Mouse (Mus musculus) E14TG2a.4 (cell line): Measurements from ENCODE around the gene Selenoo.
A peak's percentile ranks its signal among the peaks of the same experiment; 100 is the strongest.

Source experiments
- H3K27me3 ChIP-seq: 2 replicates; pipeline ENCODE4 v1.6.1; 2014; ENCODE audit warnings: low read length, control low read depth; ENCODE audit not compliant: insufficient read depth
- H3K36me3 ChIP-seq: 2 replicates; pipeline ENCODE4 v1.6.1; 2014; ENCODE audit warnings: low read length, control low read depth; ENCODE audit not compliant: insufficient read depth
- H3K4me1 ChIP-seq: replicated peaks from 2 replicates; pipeline ENCODE4 v1.6.1; 2014; ENCODE audit warnings: low read depth, low read length, control low read depth
- H3K4me3 ChIP-seq: replicated peaks from 2 replicates; pipeline ENCODE4 v1.5.1; 2014; ENCODE audit warnings: mild to moderate bottlenecking, low read length
- H3K9me3 ChIP-seq: 2 replicates; pipeline ENCODE4 v1.6.1; 2014; ENCODE audit warnings: low read length, control low read depth
- CTCF ChIP-seq: conservative IDR thresholded peaks from 2 replicates; pipeline ENCODE4 v1.5.1; 2014; ENCODE audit warnings: low read length
- NANOG ChIP-seq: IDR thresholded peaks from 2 replicates; pipeline ENCODE4 v1.6.1; 2014; ENCODE audit warnings: borderline replicate concordance, low read length, mixed read lengths
- POU5F1 ChIP-seq: IDR thresholded peaks from 2 replicates; pipeline ENCODE4 v1.6.1; 2014; ENCODE audit warnings: low read length, borderline replicate concordance

Selenoo gene

DNA sequence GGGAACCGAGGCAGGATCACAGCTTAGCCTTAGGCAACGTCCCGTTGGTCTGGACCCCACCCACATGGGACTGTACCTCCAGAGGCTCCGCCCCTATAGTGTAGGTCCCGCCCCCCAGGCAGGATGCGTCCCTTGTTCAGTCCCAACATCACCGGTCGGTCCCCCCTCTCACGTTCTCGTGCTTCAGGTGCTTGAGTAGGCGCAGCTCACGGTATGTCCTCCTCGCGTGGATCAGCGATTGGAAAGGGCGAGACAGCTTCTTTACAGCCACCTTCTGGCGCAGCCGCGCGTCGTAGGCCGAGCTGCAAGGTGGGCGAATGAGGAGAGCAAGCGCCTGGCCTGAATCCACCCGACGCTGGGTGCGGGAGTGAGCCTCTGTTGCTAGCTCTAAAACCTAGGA lies 57.7 kb downstream of the Selenoo start:
- Histone ChIP-seq H3K4me3 (peak overlapping the region; percentile 71), H3K27me3 (peaks cover 68% of the 10 kb centered on the region), H3K36me3 (peaks cover 35% of the 10 kb centered on the region), H3K4me1 (peaks cover 60% of the 10 kb centered on the region), H3K9me3 (no peaks in the 10 kb centered on the region)
- no peak for TF ChIP-seq CTCF
- TF ChIP-seq POU5F1 = no peak
- no peak for TF ChIP-seq NANOG

DNA sequence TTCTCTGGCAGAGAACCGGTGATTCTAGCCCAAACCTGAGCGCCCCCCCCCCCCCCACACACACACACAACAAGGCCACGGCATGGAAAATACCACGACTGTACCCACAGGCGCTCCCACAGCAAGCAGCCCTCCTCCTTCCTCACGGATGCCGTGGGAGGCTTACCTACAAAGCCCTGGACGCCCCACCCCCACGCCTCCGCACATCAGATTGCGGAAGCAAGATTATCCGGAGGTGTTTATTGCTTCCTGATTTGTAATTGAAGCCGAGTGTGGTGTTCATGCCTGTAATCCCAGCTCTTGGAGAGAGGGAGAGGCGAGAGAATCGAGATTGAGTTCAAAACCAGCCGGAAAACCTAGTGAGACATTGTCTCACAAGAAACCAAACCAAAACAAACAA lies 58.1 kb downstream of the Selenoo start:
- H3K36me3 ChIP-seq = peaks cover 35% of the 10 kb centered on the region
- H3K4me3 ChIP-seq = peak overlapping the region; percentile 71
- TF ChIP-seq POU5F1 = no peak
- H3K4me1 ChIP-seq = peaks cover 61% of the 10 kb centered on the region
- H3K27me3 ChIP-seq = peaks cover 65% of the 10 kb centered on the region
- H3K9me3 ChIP-seq = no peaks in the 10 kb centered on the region

DNA sequence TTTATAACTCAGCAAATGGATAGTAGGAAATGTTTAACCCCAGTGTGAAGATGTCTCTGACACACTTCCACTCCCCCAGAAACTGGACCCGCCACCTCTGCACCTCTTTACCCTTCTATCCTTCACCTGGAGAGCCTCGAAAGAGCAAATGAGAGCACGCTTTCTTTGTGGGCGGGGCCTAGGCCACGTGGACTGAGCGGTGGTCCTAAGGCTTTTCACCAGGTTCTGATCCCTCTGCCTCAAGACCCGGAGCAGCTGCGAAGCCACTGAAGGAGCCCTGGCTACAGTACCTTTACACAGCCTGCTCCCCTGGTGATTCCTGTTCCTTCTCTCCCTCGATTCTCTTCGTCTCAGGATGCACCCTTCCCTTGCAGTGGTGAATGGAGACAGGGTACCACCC lies 58.6 kb downstream of the Selenoo start:
- peak overlapping the region; percentile 84; the same call in 1 of the 2 replicates for H3K4me3 ChIP-seq
- TF ChIP-seq POU5F1 = no peak
- TF ChIP-seq CTCF = no peak
- no peak for TF ChIP-seq NANOG
- peaks cover 61% of the 10 kb centered on the region for H3K27me3 ChIP-seq
- peaks cover 62% of the 10 kb centered on the region for H3K4me1 ChIP-seq
- H3K36me3 ChIP-seq = peaks cover 32% of the 10 kb centered on the region
- no peaks in the 10 kb centered on the region for H3K9me3 ChIP-seq

DNA sequence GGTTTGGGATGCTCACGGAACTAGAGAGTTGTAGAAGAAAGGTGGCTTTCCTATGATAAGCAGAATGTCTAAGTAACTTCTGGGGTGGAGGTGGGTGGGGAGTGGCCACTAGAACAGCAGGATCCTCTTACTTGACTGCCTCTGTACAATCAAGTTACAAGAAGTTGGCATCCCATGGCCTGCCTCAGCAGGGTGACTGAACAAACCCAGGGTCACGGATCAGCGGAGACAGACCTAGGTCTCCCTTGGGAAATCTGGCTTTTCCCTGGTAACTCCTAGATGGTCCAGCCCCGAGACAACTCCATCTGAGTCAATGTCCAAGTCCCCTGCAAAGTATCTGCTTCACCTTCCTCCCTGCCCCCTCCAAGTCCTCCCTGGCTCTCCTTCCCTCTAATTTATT lies 59.0 kb downstream of the Selenoo start:
- TF ChIP-seq NANOG (no peak), POU5F1 (no peak), CTCF (no peak)
- Histone ChIP-seq H3K4me3 (peak overlapping the region; percentile 84; the same call in 1 of the 2 replicates), H3K36me3 (peaks cover 28% of the 10 kb centered on the region), H3K9me3 (no peaks in the 10 kb centered on the region), H3K27me3 (peaks cover 57% of the 10 kb centered on the region), H3K4me1 (peaks cover 66% of the 10 kb centered on the region)

DNA sequence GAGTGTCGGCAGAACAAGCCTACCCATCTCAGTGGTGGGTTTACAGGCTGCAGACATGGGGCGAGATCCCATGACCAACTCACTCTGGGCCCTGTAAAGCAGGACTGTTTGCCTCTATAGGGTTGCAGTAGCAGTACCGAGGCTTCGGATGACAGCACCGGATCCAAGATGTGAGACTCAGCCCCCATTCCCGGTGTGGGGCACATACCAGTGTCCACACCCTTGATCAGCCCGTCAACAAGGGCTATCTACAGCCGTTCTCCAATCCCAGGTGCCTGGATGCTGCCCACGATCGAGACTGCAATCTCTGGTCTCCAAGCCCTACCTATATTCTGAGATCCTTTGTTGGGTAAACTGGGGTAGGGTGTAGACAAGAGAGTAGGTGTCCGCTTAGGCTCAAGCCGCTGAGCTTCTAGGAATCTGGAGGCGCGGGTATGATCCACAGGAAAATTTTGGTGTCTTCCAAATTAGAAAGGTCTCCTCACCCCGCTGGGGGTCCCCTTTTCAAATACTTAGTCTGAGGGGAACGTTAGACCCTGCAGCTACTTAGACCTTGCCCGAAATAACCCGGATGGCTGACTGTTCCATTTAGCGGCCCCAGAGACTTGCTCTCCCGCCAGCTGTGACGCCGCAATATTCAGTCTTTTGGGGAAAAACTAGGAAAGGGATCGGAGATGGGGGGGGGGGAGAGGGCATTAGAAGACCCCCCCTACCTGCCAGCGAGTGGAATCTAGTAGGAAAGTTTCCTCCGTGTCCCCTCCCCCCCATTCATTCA lies 59.8 kb downstream of the Selenoo start:
- Histone ChIP-seq H3K4me3 (peak overlapping the region; percentile 84), H3K4me1 (peaks cover 72% of the 10 kb centered on the region)
- TF ChIP-seq NANOG (no peak), CTCF (no peak)

DNA sequence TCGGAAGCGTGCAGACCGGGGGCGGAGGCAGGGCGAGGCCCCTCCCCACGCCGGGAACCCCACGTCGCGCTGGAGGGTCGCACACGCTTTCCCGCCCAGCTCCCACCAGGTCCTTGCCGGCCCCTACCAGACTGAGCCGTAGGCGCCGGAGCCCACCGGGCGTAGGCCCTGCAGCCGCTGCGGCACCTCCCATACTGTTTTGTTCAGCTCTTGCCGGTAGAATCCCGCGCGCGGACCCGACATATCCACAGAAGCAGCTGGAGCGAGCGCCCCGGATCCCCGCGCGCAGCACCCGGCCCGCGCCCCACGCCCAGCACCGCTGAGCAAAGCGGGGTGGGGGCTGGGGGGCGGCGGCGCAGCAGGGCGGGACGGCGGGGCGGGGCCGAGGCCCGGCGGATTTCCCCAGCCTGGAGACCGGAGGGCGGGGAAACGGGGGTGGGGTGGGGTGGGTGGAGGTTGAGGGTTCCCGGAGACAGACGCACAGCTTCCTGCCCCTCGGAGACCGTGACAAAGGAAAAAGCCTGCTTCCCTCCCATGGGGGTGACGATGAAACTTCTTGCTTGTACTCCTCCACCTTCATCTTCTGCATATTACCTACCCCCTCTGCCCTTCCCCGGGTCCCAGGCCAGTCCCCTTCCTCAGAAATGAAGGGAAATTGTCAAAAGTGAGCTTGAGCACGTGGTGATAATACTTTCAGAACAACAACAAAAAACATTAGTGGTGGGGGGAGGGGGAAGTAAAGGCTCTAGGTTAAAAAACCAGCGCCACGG lies 60.6 kb downstream of the Selenoo start, which contains the start of gene Mapk11:
Gene Mapk11 (minus strand): TSS at position 358 of the 770 bp plus-strand sequence.
- TF ChIP-seq NANOG (no peak), CTCF (no peak), POU5F1 (no peak)
- peaks cover 27% of the 10 kb centered on the region for H3K36me3 ChIP-seq
- no peaks in the 10 kb centered on the region for H3K9me3 ChIP-seq
- H3K27me3 ChIP-seq = peaks cover 47% of the 10 kb centered on the region
- H3K4me3 ChIP-seq = peak within 1 kb of the TSS; percentile 84
- H3K4me1 ChIP-seq = peaks cover 80% of the 10 kb centered on the region

More for the DNA sequence above, 59.8 kb downstream of the Selenoo start:
- H3K9me3 ChIP-seq = no peaks in the 10 kb centered on the region
- H3K36me3 ChIP-seq = peaks cover 25% of the 10 kb centered on the region
- H3K27me3 ChIP-seq = peaks cover 53% of the 10 kb centered on the region
